Mouse (Mus musculus) CH12.LX (cell line): Measurements from ENCODE around the gene Pitpna.

ENCODE experiments used
- CHD1 ChIP-seq: IDR thresholded peaks from 2 replicates; pipeline ENCODE4 v1.6.1; 2012; ENCODE audit warnings: low read depth, low read length, improper control_type of control experiment, inconsistent platforms
- CTCF ChIP-seq, 2 experiments: IDR thresholded peaks in 1 of 2; conservative IDR thresholded peaks in 1 of 2; 2 replicates each; pipeline ENCODE4 v1.5.1; 2011 to 2012; ENCODE audit warnings: low read depth in 2 of 2, low read length in 2 of 2, improper control_type of control experiment in 1 of 2, inconsistent platforms in 1 of 2, mild to moderate bottlenecking in 1 of 2, moderate library complexity in 1 of 2
- JUN ChIP-seq: IDR thresholded peaks from 2 replicates; pipeline ENCODE4 v1.6.1; 2011; ENCODE audit warnings: low read depth, mild to moderate bottlenecking, low read length, improper control_type of control experiment, moderate library complexity; ENCODE audit not compliant: insufficient read depth
- KAT2A ChIP-seq: IDR thresholded peaks from 2 replicates; pipeline ENCODE4 v1.6.1; 2012; ENCODE audit warnings: low read length, improper control_type of control experiment, inconsistent platforms; ENCODE audit not compliant: insufficient replicate concordance
- MAZ ChIP-seq: IDR thresholded peaks from 2 replicates; pipeline ENCODE4 v1.6.1; 2012; ENCODE audit warnings: low read depth, mild to moderate bottlenecking, inconsistent platforms, low read length, improper control_type of control experiment, moderate library complexity
- POLR2A ChIP-seq: IDR thresholded peaks from 2 replicates; pipeline ENCODE4 v1.6.1; 2011; ENCODE audit warnings: low read depth, mild to moderate bottlenecking, improper control_type of control experiment, low read length
- POLR2AphosphoS2 ChIP-seq: IDR thresholded peaks from 2 replicates; pipeline ENCODE4 v1.6.1; 2011; ENCODE audit warnings: low read depth, low read length, improper control_type of control experiment
- RCOR1 ChIP-seq: conservative IDR thresholded peaks from 2 replicates; pipeline ENCODE4 v1.6.1; 2012; ENCODE audit warnings: low read depth, mild to moderate bottlenecking, inconsistent platforms, low read length, improper control_type of control experiment
- USF1 ChIP-seq: IDR thresholded peaks from 2 replicates; pipeline ENCODE4 v1.6.1; 2014; ENCODE audit warnings: low read depth, mild to moderate bottlenecking, inconsistent platforms, low read length, improper control_type of control experiment
- ZC3H11A ChIP-seq: IDR thresholded peaks from 2 replicates; pipeline ENCODE4 v1.6.1; 2012; ENCODE audit warnings: low read depth, mild to moderate bottlenecking, inconsistent platforms, low read length, improper control_type of control experiment
- ZMIZ1 ChIP-seq: IDR thresholded peaks from 2 replicates; pipeline ENCODE4 v1.6.1; 2012; ENCODE audit warnings: low read depth, mild to moderate bottlenecking, inconsistent platforms, low read length, improper control_type of control experiment
- ZNF384 ChIP-seq: IDR thresholded peaks from 2 replicates; pipeline ENCODE4 v1.6.1; 2012; ENCODE audit warnings: low read depth, low read length, improper control_type of control experiment, inconsistent platforms

GRCm38 (mm10) chr11:75635315-75635714 lies 47.4 kb downstream of the Pitpna start:
- TF ChIP-seq POLR2A (no peak), ZNF384 (no peak), RCOR1 (no peak), CTCF (conservative IDR thresholded peaks at IDR 0.05 in 1 of 2, IDR thresholded peaks at IDR 0.05 in 1 of 2; ENCODE audit: low read depth in 2 of 2, low read length in 2 of 2) (no peak), ZC3H11A (no peak), POLR2AphosphoS2 (no peak), JUN (no peak), KAT2A (no peak), ZMIZ1 (no peak), MAZ (no peak), USF1 (no peak), CHD1 (no peak)
